Mouse (Mus musculus): Measurements from ENCODE around the gene Avpr2. TPM values are rescaled to one million over a fixed set of nuclear protein-coding genes. Genes with fewer than 3 reads are reported as not detected.

Avpr2 gene
- total RNA-seq, 2 experiments from 2014 or later: not detected

DNA sequence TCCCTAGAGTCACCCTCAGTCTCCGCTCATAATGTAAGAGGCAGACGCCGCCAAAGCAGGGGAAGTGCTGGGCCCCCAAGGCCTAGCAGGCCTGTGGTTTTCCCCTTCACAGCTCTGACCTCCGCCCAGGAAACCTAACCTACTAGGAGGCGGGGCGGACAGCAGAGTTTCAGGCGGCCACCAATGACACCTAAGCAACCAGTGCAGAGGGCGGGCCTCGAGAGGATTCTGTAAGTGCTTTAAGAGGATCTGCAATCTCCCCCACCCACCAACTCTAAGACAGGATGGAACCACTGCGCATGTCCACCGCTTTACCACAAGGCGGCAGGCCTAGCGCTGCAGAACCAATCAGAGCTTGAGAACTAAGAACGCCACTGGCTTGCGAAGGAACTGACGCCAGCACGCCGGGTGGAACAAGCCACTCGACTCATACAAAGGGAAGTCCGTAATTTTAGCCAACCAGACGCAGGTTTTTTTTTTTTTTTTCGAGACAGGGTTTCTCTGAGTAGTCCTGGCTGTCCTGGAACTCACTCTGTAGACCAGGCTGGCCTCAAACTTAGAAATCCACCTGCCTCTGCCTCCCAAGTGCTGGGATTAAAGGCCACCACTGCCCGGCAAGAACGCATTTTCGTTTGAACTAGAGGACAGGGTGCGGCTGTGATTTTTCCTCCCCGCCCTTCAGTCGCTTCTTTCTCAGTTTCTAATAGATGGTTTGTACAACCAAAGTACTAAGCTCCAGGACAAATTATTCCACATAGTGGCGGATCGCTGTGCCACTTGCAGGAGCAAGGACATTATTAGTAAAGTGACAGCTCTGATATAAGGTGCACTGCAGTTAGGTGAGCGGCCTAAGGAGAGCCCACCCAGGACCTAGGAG lies 23.2 kb downstream of the Avpr2 start:
- DNase-seq (ENCODE audit: low spot score in 2 of 2): peak; percentile 82 to 87

- no peak for DNase-seq (ENCODE audit: low spot score in 2 of 2)
Observed at GRCm38 (mm10) chrX:73916945-73917344, 25.0 kb downstream of the Avpr2 start.

GRCm38 (mm10) chrX:73918631-73919030 lies 26.7 kb downstream of the Avpr2 start:
- no peak for DNase-seq (ENCODE audit: low spot score in 2 of 2)

GRCm38 (mm10) chrX:73921285-73921822 lies 29.5 kb downstream of the Avpr2 start:
- DNase-seq (ENCODE audit: low spot score in 2 of 2): peak in 1 of 2 experiments; percentile 1

DNA sequence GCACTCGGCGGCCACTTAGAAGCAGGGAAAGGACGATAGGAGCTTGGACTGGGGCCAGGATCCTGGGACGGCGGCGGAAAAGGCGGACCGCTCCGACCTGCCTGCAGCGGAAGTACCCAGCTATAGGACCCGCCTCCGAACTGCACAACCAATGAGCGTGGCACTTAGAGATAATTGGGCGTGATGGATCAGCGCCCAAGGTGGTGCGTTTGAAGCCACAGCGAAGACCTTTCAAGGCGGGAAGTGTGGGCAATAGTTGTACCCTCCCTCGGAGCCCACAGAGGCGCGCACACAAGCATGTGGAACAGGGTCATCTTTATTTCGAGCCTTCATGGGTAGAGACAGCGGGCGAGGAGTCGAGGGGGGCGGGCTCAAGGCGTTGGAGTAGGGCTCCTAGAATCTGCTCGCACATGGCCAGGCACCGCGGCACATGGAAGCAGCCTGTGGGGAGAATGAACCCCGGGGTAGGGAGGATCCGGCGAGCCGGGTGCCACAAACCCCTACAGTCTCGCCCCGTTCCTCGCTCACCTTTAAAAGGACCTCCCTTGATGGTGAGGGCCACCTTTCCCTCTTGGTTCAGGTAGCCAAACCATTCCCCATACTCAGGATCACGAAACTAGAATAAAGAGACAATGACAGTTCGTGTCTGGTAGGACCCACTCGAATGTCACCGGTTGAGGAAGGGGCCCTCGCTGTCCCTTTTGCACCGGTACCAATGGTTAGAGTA lies 30.1 kb downstream of the Avpr2 start, which contains the start of the genes Arhgap4 and Naa10:
Arhgap4 (minus strand) TSS at position 48 of the 727 bp plus-strand sequence.
Naa10 (minus strand) TSS at position 122 of the 727 bp plus-strand sequence.
- peak; percentile 82 to 84 for DNase-seq (ENCODE audit: low spot score in 2 of 2)

- DNase-seq (ENCODE audit: low spot score in 2 of 2): no peak
Observed at GRCm38 (mm10) chrX:73922550-73922882, 30.6 kb downstream of the Avpr2 start.

- no peak for DNase-seq (ENCODE audit: low spot score in 2 of 2)
Observed at GRCm38 (mm10) chrX:73930402-73931062, 38.6 kb downstream of the Avpr2 start, which contains the start of gene Renbp. TSS of gene Renbp (minus strand) at chrX:73930850.

- DNase-seq (ENCODE audit: low spot score in 2 of 2): no peak
Observed at GRCm38 (mm10) chrX:73931871-73932270, 40.0 kb downstream of the Avpr2 start.

DNA sequence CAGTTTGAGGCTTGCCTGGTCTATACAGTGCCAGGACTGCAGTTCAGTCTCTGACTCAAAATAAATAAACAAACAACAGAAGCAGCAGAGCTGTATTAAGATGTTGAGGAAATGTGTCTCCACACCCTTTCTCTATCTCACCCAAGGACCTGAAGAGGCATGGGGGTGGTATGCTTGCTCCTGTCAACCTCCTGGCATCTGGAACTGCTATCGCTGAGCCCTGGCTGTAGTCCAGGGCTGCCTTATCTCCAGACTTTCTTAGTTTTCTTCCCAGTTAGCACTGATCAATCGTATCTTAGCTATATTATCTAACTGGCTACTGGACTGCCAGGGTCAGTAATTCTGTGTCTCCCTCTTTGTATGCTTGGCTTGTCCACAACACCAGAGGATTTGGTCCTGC lies 50.0 kb downstream of the Avpr2 start:
- DNase-seq (ENCODE audit: low spot score in 2 of 2): no peak

GRCm38 (mm10) chrX:73942294-73942693 lies 50.4 kb downstream of the Avpr2 start:
- no peak for DNase-seq (ENCODE audit: low spot score in 2 of 2)

Other genes with a start within 250 kb of the Avpr2 start
- gene Pnck, start 232.0 kb upstream of the Avpr2 start, total RNA-seq (2021): 100 to 1,000 TPM in 1 of 2 experiments, 10 to 100 TPM in 1; 84.2 to 108 TPM
- gene Slc6a8, start 219.0 kb upstream of the Avpr2 start, total RNA-seq (2021): 100 to 1,000 TPM in 1 of 2 experiments, 10 to 100 TPM in 1; 95.9 to 102 TPM
- gene Bcap31, start 175.9 kb upstream of the Avpr2 start, total RNA-seq (2021): 10 to 100 TPM; 79.2 to 91.3 TPM
- gene Abcd1, start 175.5 kb upstream of the Avpr2 start, total RNA-seq (2021): 10 to 100 TPM; 10.2 to 12.3 TPM
- gene Plxnb3, start 135.0 kb upstream of the Avpr2 start, total RNA-seq (2021): 1 to 10 TPM; 7.7 to 7.9 TPM
- 10 to 100 TPM in 1 of 2 experiments, 1 to 10 TPM in 1; 4.9 to 10.1 TPM for gene Srpk3, start 117.7 kb upstream of the Avpr2 start, total RNA-seq (2021)
- gene Idh3g, start 105.2 kb upstream of the Avpr2 start, total RNA-seq (2021): 100 to 1,000 TPM; 187 to 203 TPM
- 10 to 100 TPM; 75.0 to 88.2 TPM for gene Ssr4, start 105.1 kb upstream of the Avpr2 start, total RNA-seq (2021)
- 100 to 1,000 TPM; 107 to 123 TPM for gene Pdzd4, start 67.1 kb upstream of the Avpr2 start, total RNA-seq (2021)
- gene L1cam, start 4.0 kb downstream of the Avpr2 start, total RNA-seq (2021): 100 to 1,000 TPM; 133 to 151 TPM
- 1 to 10 TPM; 3.7 to 3.8 TPM for gene Arhgap4, start 29.8 kb downstream of the Avpr2 start, total RNA-seq (2021)
- gene Naa10, start 29.8 kb downstream of the Avpr2 start, total RNA-seq (2021): 10 to 100 TPM; 50.9 to 59.8 TPM
- 1 to 10 TPM; 7.2 to 7.5 TPM for gene Renbp, start 38.7 kb downstream of the Avpr2 start, total RNA-seq (2021)
- gene Hcfc1, start 74.3 kb downstream of the Avpr2 start, total RNA-seq (2021): 10 to 100 TPM; 67.0 to 69.2 TPM
- 10 to 100 TPM; 48.2 to 49.0 TPM for gene Irak1, start 131.8 kb downstream of the Avpr2 start, total RNA-seq (2021)
- gene Opn1mw, start 235.4 kb downstream of the Avpr2 start, total RNA-seq (2021): under 1 TPM; 0.60 to 0.70 TPM
- gene Mecp2, start 243.3 kb downstream of the Avpr2 start, total RNA-seq (2021): 10 to 100 TPM; 89.6 to 94.8 TPM

Measured in left cerebral cortex, adult 18-20 months (tissue).